Mouse (Mus musculus) urinary bladder, adult 2 months (tissue): ENCODE measurements around the gene Suclg2. TPM values are rescaled to one million over a fixed set of nuclear protein-coding genes. Genes with fewer than 3 reads are reported as not detected.

Experiments
- DNase-seq: peaks from one replicate; pipeline ENCODE4 v3.0.0; 2022; ENCODE audit warnings: low spot score
- polyA plus RNA-seq: library from polyadenylated mRNA; depleted of rRNA; stranded (reverse); fragments of >200 nt; gene quantifications from 2 replicates; pipeline ENCODE4 v1.2.3, GENCODE M21; 2012

The Suclg2 gene
- polyA plus RNA-seq, 1 experiment = 57.8 TPM

DNA sequence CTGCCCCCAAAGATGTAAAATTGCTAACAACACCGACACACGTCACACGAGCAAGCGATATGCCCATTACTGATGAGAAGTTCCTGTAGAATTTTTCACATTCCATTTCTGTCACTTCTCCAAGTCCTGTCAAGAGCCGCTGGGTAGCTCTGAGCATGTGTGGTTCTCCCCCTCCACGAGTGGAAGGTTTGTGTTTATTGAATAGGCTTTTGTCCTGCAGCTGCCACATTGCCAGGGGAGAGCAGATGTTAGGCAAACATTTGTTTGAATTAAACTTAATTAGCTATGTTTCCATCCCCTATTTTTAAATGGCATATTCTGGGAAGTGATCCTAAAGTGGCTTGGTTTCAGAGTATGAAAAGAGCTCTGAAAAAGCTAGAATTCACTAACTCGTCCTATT is 249.1 kb downstream of the Suclg2 start:
- DNase-seq = no peak

- no peak for DNase-seq
Observed at GRCm38 (mm10) chr6:95465322-95465721, 253.3 kb downstream of the Suclg2 start.

DNA sequence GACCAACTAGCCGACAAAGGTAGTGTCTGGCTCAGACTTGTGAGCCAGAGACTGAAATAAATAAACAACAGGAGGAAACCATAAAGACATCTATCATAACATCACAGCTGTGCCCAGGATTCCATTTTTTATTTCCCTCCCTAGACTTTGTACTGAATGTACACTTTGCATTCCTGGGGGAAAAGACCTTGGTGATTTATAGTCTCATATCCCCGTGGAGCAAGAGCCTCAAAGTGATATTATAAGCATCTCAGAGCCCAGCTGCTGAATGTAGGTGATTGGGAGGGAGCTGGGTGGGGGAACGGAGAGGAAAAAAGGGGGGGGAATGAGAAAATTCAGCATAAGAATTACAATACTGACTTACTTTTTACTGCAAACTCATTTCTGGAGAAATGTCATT is 259.2 kb downstream of the Suclg2 start:
- DNase-seq = no peak

DNA sequence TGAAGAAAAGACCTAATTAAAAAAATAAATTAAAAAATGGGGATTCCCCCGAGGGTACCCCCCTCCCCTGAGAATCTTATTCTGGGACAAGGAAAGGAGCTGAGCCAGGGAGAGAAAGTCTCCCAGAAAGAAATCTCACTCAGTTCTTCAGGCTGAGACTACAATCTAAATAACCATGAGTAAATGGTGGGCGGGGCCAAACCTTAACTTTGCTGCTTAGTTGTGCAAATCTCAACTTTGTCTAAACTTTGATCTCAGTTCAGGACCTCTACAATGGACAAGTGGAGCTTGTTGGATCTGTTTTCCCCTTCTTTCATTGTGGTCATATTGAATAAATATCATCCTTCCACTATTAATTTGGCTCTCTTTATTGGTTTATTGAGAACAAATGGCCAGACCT is 272.4 kb downstream of the Suclg2 start:
- DNase-seq = no peak

- peak; percentile 28 for DNase-seq
Observed at GRCm38 (mm10) chr6:95445036-95445435, 273.6 kb downstream of the Suclg2 start.
